Mouse (Mus musculus): ENCODE data around the gene A530064D06Rik. TPM values are rescaled to one million over a fixed set of nuclear protein-coding genes. Genes with fewer than 3 reads are reported as not detected.

Gene A530064D06Rik
- not detected for polyA plus RNA-seq (2015; fragmentation: Illumina TruSeq; extraction: RNeasy Lipid Tissue Mini Kit (QIAGEN cat#74804); ENCODE audit: low read depth, low replicate concordance)

DNA sequence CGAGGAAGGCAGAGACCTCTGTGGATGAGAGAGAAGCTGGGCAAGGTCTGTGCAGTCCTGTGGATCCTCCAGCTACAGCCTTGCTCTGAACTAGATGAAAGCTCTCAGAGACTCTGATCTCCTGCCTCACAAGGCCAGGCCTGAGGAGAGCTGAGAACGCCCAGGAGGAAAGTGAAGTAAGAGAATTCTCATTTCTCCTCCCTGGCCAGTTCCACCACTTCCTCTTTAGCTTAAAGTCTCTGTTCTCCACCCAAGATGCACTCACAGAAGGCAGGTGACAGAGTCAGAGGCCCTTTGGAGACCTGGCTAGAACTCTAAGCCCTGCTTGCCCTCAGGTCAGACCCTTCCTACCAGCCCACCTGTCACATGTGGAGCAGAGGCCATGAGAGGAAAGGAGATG, at the start of gene A530064D06Rik:
A530064D06Rik (minus strand) TSS at position 173 of the 400 bp plus-strand sequence.

DNA sequence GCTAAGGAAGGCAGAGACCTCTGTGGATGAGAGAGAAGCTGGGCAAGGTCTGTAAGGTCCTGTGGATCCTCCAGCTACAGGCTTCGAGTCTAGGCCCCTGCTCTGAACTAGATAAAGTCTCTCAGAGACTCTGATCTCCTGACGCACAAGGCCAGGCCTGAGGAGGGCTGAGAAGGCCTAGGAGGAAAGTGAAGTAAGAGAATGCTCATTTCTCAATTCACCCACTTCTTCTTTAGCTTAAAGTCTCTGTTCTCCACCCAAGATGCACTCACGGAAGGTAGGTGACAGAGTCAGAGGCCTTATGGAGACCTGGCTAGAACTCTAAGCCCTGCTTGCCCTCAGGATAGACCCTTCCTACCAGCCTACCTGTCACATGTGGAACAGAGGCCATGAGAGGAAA, 21.0 kb downstream of the A530064D06Rik start, which contains the start of gene 9830107B12Rik:
9830107B12Rik (minus strand) TSS at position 149 of the 400 bp plus-strand sequence.

Other genes starting within 250 kb of the A530064D06Rik start
- gene Foxp4, start 242.6 kb downstream of the A530064D06Rik start, polyA plus RNA-seq (2015; fragmentation: Illumina TruSeq; extraction: RNeasy Lipid Tissue Mini Kit (QIAGEN cat#74804); ENCODE audit: low read depth, low replicate concordance): 26.5 TPM
- not detected for gene 1700122O11Rik, start 129.0 kb downstream of the A530064D06Rik start, polyA plus RNA-seq (2015; fragmentation: Illumina TruSeq; extraction: RNeasy Lipid Tissue Mini Kit (QIAGEN cat#74804); ENCODE audit: low read depth, low replicate concordance)
- gene 1700067P10Rik, start 78.0 kb downstream of the A530064D06Rik start, polyA plus RNA-seq (2015; fragmentation: Illumina TruSeq; extraction: RNeasy Lipid Tissue Mini Kit (QIAGEN cat#74804); ENCODE audit: low read depth, low replicate concordance): not detected
- gene 9830107B12Rik, start 21.0 kb downstream of the A530064D06Rik start, polyA plus RNA-seq (2015; fragmentation: Illumina TruSeq; extraction: RNeasy Lipid Tissue Mini Kit (QIAGEN cat#74804); ENCODE audit: low read depth, low replicate concordance): not detected
- not detected for gene Trem1, start 65.5 kb upstream of the A530064D06Rik start, polyA plus RNA-seq (2015; fragmentation: Illumina TruSeq; extraction: RNeasy Lipid Tissue Mini Kit (QIAGEN cat#74804); ENCODE audit: low read depth, low replicate concordance)
- not detected for gene Trem3, start 80.5 kb upstream of the A530064D06Rik start, polyA plus RNA-seq (2015; fragmentation: Illumina TruSeq; extraction: RNeasy Lipid Tissue Mini Kit (QIAGEN cat#74804); ENCODE audit: low read depth, low replicate concordance)
- gene Treml4, start 97.0 kb upstream of the A530064D06Rik start, polyA plus RNA-seq (2015; fragmentation: Illumina TruSeq; extraction: RNeasy Lipid Tissue Mini Kit (QIAGEN cat#74804); ENCODE audit: low read depth, low replicate concordance): not detected
- gene Treml2, start 132.2 kb upstream of the A530064D06Rik start, polyA plus RNA-seq (2015; fragmentation: Illumina TruSeq; extraction: RNeasy Lipid Tissue Mini Kit (QIAGEN cat#74804); ENCODE audit: low read depth, low replicate concordance): 0.45 TPM
- gene B430306N03Rik, start 148.9 kb upstream of the A530064D06Rik start, polyA plus RNA-seq (2015; fragmentation: Illumina TruSeq; extraction: RNeasy Lipid Tissue Mini Kit (QIAGEN cat#74804); ENCODE audit: low read depth, low replicate concordance): not detected
- 28.7 TPM for gene Trem2, start 179.1 kb upstream of the A530064D06Rik start, polyA plus RNA-seq (2015; fragmentation: Illumina TruSeq; extraction: RNeasy Lipid Tissue Mini Kit (QIAGEN cat#74804); ENCODE audit: low read depth, low replicate concordance)
- not detected for gene Treml1, start 192.6 kb upstream of the A530064D06Rik start, polyA plus RNA-seq (2015; fragmentation: Illumina TruSeq; extraction: RNeasy Lipid Tissue Mini Kit (QIAGEN cat#74804); ENCODE audit: low read depth, low replicate concordance)
- 20.1 TPM for gene Nfya, start 242.6 kb upstream of the A530064D06Rik start, polyA plus RNA-seq (2015; fragmentation: Illumina TruSeq; extraction: RNeasy Lipid Tissue Mini Kit (QIAGEN cat#74804); ENCODE audit: low read depth, low replicate concordance)
- 23.2 TPM for gene Oard1, start 242.7 kb upstream of the A530064D06Rik start, polyA plus RNA-seq (2015; fragmentation: Illumina TruSeq; extraction: RNeasy Lipid Tissue Mini Kit (QIAGEN cat#74804); ENCODE audit: low read depth, low replicate concordance)

Data from brain, adult 10 weeks (tissue).